Mouse (Mus musculus) mesoderm, embryonic 11.5 days (tissue): Measurements from ENCODE around the gene Fhl4.

Source experiments
- DNase-seq: peaks from one replicate; pipeline ENCODE4 v3.0.0-alpha.2; 2012; ENCODE audit warnings: low read depth, low spot score

The Fhl4 gene

GRCm38 (mm10) chr10:85102247-85103084 lies at the start of gene Fhl4, which contains the start of gene Tmem263:
Gene Fhl4 (minus strand): TSS chr10:85102495.
Gene Tmem263 (plus strand): TSS chr10:85102627.
- peak; percentile 95 for DNase-seq

GRCm38 (mm10) chr10:85149226-85149625 lies 46.9 kb upstream of the Fhl4 start:
- DNase-seq: no peak

GRCm38 (mm10) chr10:85146282-85146681 lies 44.0 kb upstream of the Fhl4 start:
- DNase-seq: no peak

- peak; percentile 12 for DNase-seq
Observed at GRCm38 (mm10) chr10:85141465-85141864, 39.2 kb upstream of the Fhl4 start.

- no peak for DNase-seq
Observed at GRCm38 (mm10) chr10:85136573-85136972, 34.3 kb upstream of the Fhl4 start.

- peak; percentile 24 for DNase-seq
Observed at GRCm38 (mm10) chr10:85128453-85128852, 26.2 kb upstream of the Fhl4 start.

GRCm38 (mm10) chr10:85127395-85128287 lies 25.3 kb upstream of the Fhl4 start, which contains the start of gene Mterf2:
Gene Mterf2 (minus strand): TSS chr10:85128027.
- DNase-seq: peak; percentile 97

GRCm38 (mm10) chr10:85125184-85125583 lies 22.9 kb upstream of the Fhl4 start:
- no peak for DNase-seq

- no peak for DNase-seq
Observed at GRCm38 (mm10) chr10:85114409-85114808, 12.1 kb upstream of the Fhl4 start.

GRCm38 (mm10) chr10:85103085-85103885 lies 990 bp upstream of the Fhl4 start:
- peak; percentile 69 for DNase-seq

GRCm38 (mm10) chr10:85101841-85102240 lies 454 bp downstream of the Fhl4 start:
- DNase-seq: no peak

GRCm38 (mm10) chr10:85071605-85072152 lies 30.6 kb downstream of the Fhl4 start:
- DNase-seq: no peak

GRCm38 (mm10) chr10:85054876-85055275 lies 47.4 kb downstream of the Fhl4 start:
- no peak for DNase-seq

GRCm38 (mm10) chr10:85052451-85052850 lies 49.8 kb downstream of the Fhl4 start:
- no peak for DNase-seq

GRCm38 (mm10) chr10:85050668-85051208 lies 51.6 kb downstream of the Fhl4 start:
- DNase-seq: no peak

GRCm38 (mm10) chr10:85048008-85048407 lies 54.3 kb downstream of the Fhl4 start:
- DNase-seq: no peak

- DNase-seq: peak; percentile 42
Observed at GRCm38 (mm10) chr10:85046585-85046984, 55.7 kb downstream of the Fhl4 start.
